Mouse (Mus musculus) hindbrain, embryonic 12.5 days (tissue): Measurements from ENCODE around the gene Lmntd1. TPM values are rescaled to one million over a fixed set of nuclear protein-coding genes. Genes with fewer than 3 reads are reported as not detected.
A peak's percentile ranks its signal among the peaks of the same experiment; 100 is the strongest.

ENCODE experiments used
- ATAC-seq: fragments of 200-750 bp; cut with Nextera tagmentation; 2 replicates; pipeline ENCODE4 v1.8.0; 2017; ENCODE audit warnings: moderate TSS enrichment; ENCODE audit not compliant: low FRiP score
- H3K27ac ChIP-seq: fragments of 300-500 bp; sonication (generic); 2 replicates; pipeline ENCODE4 v1.5.1; 2016; ENCODE audit warnings: mild to moderate bottlenecking
- H3K27me3 ChIP-seq: fragments of 300-500 bp; sonication (generic); 2 replicates; pipeline ENCODE4 v1.6.1; 2016; ENCODE audit warnings: mild to moderate bottlenecking
- H3K36me3 ChIP-seq: fragments of 300-500 bp; sonication (generic); 2 replicates; pipeline ENCODE4 v1.6.1; 2016; ENCODE audit warnings: mild to moderate bottlenecking
- H3K4me1 ChIP-seq: fragments of 300-500 bp; sonication (generic); 2 replicates; pipeline ENCODE4 v1.6.1; 2016
- H3K4me2 ChIP-seq: fragments of 300-500 bp; sonication (generic); replicated peaks from 2 replicates; pipeline ENCODE4 v1.6.1; 2016; ENCODE audit warnings: mild to moderate bottlenecking
- H3K4me3 ChIP-seq: fragments of 300-500 bp; sonication (generic); 2 replicates; pipeline ENCODE4 v1.5.1; 2016; ENCODE audit warnings: mild to moderate bottlenecking
- H3K9ac ChIP-seq: fragments of 300-500 bp; sonication (generic); 2 replicates; pipeline ENCODE4 v1.6.1; 2016; ENCODE audit warnings: mild to moderate bottlenecking, moderate library complexity
- H3K9me3 ChIP-seq: fragments of 300-500 bp; sonication (generic); replicated peaks from 2 replicates; pipeline ENCODE4 v1.6.1; 2016; ENCODE audit warnings: mild to moderate bottlenecking
- WGBS: fragments of 180-500 bp; shearing (Covaris S2); methylation state at CpG from one replicate; pipeline ENCODE4 v1.1.7; 2016; 5-methylcytosine and 5-hydroxymethylcytosine counted together
- polyA plus RNA-seq: library from polyadenylated mRNA; unstranded; fragments of >200 nt; fragmentation: Nextera tagmentation; extraction: Ambion mirVana; gene quantifications from 2 replicates; pipeline ENCODE4 v1.2.1, GENCODE M21; 2016

Gene Lmntd1
- polyA plus RNA-seq, 1 experiment from 2014 or later, result 0.58 TPM

- Histone ChIP-seq H3K9me3 (no peaks in the 10 kb centered on the region), H3K9ac (no peak overlapping the region), H3K27me3 (no peaks in the 10 kb centered on the region), H3K4me2 (no peak overlapping the region), H3K36me3 (no peaks in the 10 kb centered on the region), H3K4me1 (peaks cover 9% of the 10 kb centered on the region), H3K4me3 (no peak overlapping the region), H3K27ac (no peak overlapping the region)
- 86% methylated on average over 1 of the region's 1 CpGs for WGBS
- ATAC-seq, result no peak
Measured at GRCm38 (mm10) chr6:145435156-145435555, 179.0 kb downstream of the Lmntd1 start.

- Histone ChIP-seq H3K4me3 (no peak overlapping the region), H3K36me3 (no peaks in the 10 kb centered on the region), H3K27ac (no peak overlapping the region), H3K9me3 (no peaks in the 10 kb centered on the region), H3K9ac (no peak overlapping the region), H3K4me2 (no peak overlapping the region), H3K4me1 (peaks cover 9% of the 10 kb centered on the region), H3K27me3 (no peaks in the 10 kb centered on the region)
- no peak for ATAC-seq
- 74% methylated on average over 8 of the region's 8 CpGs for WGBS
Measured at GRCm38 (mm10) chr6:145433897-145434296, 180.2 kb downstream of the Lmntd1 start.

- H3K4me1 ChIP-seq, result peaks cover 9% of the 10 kb centered on the region
- WGBS, result 53% methylated on average over 11 of the region's 11 CpGs
- H3K36me3 ChIP-seq, result no peaks in the 10 kb centered on the region
- 0 out of 2 replicates have a peak, but pooled peaks have one; percentile 48 for ATAC-seq
- H3K27me3 ChIP-seq, result no peaks in the 10 kb centered on the region
- H3K9ac ChIP-seq, result no peak overlapping the region
- no peaks in the 10 kb centered on the region for H3K9me3 ChIP-seq
- H3K4me2 ChIP-seq, result no peak overlapping the region
- H3K4me3 ChIP-seq, result no peak overlapping the region
- no peak overlapping the region; the same call in 1 of the 2 replicates for H3K27ac ChIP-seq
Measured at GRCm38 (mm10) chr6:145432711-145433708, 181.1 kb downstream of the Lmntd1 start.

- H3K4me2 ChIP-seq, result no peak overlapping the region
- peaks cover 9% of the 10 kb centered on the region for H3K4me1 ChIP-seq
- H3K27me3 ChIP-seq, result no peaks in the 10 kb centered on the region
- no peak overlapping the region for H3K4me3 ChIP-seq
- H3K36me3 ChIP-seq, result no peaks in the 10 kb centered on the region
- WGBS, result 71% methylated on average over 14 of the region's 14 CpGs
- no peak for ATAC-seq
- no peak overlapping the region for H3K9ac ChIP-seq
- 0 out of 2 replicates have a peak overlapping the region, but pooled peaks have one; percentile 30 for H3K27ac ChIP-seq
- H3K9me3 ChIP-seq, result no peaks in the 10 kb centered on the region
Measured at GRCm38 (mm10) chr6:145431747-145432146, 182.4 kb downstream of the Lmntd1 start.

- Histone ChIP-seq H3K9me3 (no peaks in the 10 kb centered on the region), H3K4me1 (peaks cover 2% of the 10 kb centered on the region; the same call in 1 of the 2 replicates), H3K27me3 (no peaks in the 10 kb centered on the region), H3K27ac (no peak overlapping the region), H3K4me3 (no peak overlapping the region), H3K36me3 (no peaks in the 10 kb centered on the region), H3K4me2 (no peak overlapping the region), H3K9ac (no peak overlapping the region)
- ATAC-seq, result no peak
- WGBS, result 76% methylated on average over 15 of the region's 15 CpGs
Measured at GRCm38 (mm10) chr6:145427411-145427810, 186.7 kb downstream of the Lmntd1 start.

GRCm38 (mm10) chr6:145426501-145426900 lies 187.6 kb downstream of the Lmntd1 start:
- Histone ChIP-seq H3K9me3 (no peaks in the 10 kb centered on the region), H3K4me1 (no peaks in the 10 kb centered on the region), H3K4me3 (no peak overlapping the region), H3K4me2 (no peak overlapping the region), H3K9ac (no peak overlapping the region), H3K27me3 (no peaks in the 10 kb centered on the region), H3K27ac (no peak overlapping the region), H3K36me3 (no peaks in the 10 kb centered on the region)
- no peak for ATAC-seq
- 80% methylated on average over 10 of the region's 10 CpGs for WGBS

- no peaks in the 10 kb centered on the region for H3K9me3 ChIP-seq
- H3K36me3 ChIP-seq, result no peaks in the 10 kb centered on the region
- no peak for ATAC-seq
- no peak overlapping the region for H3K4me2 ChIP-seq
- H3K4me1 ChIP-seq, result no peaks in the 10 kb centered on the region
- no peaks in the 10 kb centered on the region for H3K27me3 ChIP-seq
- H3K9ac ChIP-seq, result no peak overlapping the region
- H3K4me3 ChIP-seq, result no peak overlapping the region
- H3K27ac ChIP-seq, result no peak overlapping the region
- 71% methylated on average over 1 of the region's 1 CpGs for WGBS
Measured at GRCm38 (mm10) chr6:145424156-145424555, 190.0 kb downstream of the Lmntd1 start.

GRCm38 (mm10) chr6:145423484-145423883 lies 190.6 kb downstream of the Lmntd1 start:
- H3K4me2 ChIP-seq, result no peak overlapping the region
- H3K36me3 ChIP-seq, result no peaks in the 10 kb centered on the region
- H3K9me3 ChIP-seq, result no peaks in the 10 kb centered on the region
- H3K27me3 ChIP-seq, result no peaks in the 10 kb centered on the region
- no peak overlapping the region for H3K27ac ChIP-seq
- no peaks in the 10 kb centered on the region for H3K4me1 ChIP-seq
- ATAC-seq, result no peak
- no peak overlapping the region for H3K4me3 ChIP-seq
- WGBS, result 79% methylated on average over 12 of the region's 12 CpGs
- no peak overlapping the region for H3K9ac ChIP-seq

GRCm38 (mm10) chr6:145421666-145422065 lies 192.5 kb downstream of the Lmntd1 start:
- Histone ChIP-seq H3K4me1 (no peaks in the 10 kb centered on the region), H3K9ac (no peak overlapping the region), H3K9me3 (no peaks in the 10 kb centered on the region), H3K36me3 (no peaks in the 10 kb centered on the region), H3K4me3 (no peak overlapping the region), H3K4me2 (no peak overlapping the region), H3K27ac (no peak overlapping the region), H3K27me3 (no peaks in the 10 kb centered on the region)
- 91% methylated on average over 9 of the region's 9 CpGs for WGBS
- ATAC-seq, result no peak

- H3K9me3 ChIP-seq, result no peaks in the 10 kb centered on the region
- H3K27ac ChIP-seq, result no peak overlapping the region
- H3K4me2 ChIP-seq, result no peak overlapping the region
- WGBS, result 71% methylated on average over 4 of the region's 4 CpGs
- H3K27me3 ChIP-seq, result no peaks in the 10 kb centered on the region
- H3K9ac ChIP-seq, result no peak overlapping the region
- no peak for ATAC-seq
- no peaks in the 10 kb centered on the region for H3K4me1 ChIP-seq
- no peak overlapping the region for H3K4me3 ChIP-seq
- no peaks in the 10 kb centered on the region for H3K36me3 ChIP-seq
Measured at GRCm38 (mm10) chr6:145420407-145420806, 193.7 kb downstream of the Lmntd1 start.

- H3K27me3 ChIP-seq, result no peaks in the 10 kb centered on the region
- no peak overlapping the region for H3K4me2 ChIP-seq
- no peaks in the 10 kb centered on the region for H3K36me3 ChIP-seq
- no peak overlapping the region for H3K27ac ChIP-seq
- H3K9me3 ChIP-seq, result no peaks in the 10 kb centered on the region
- H3K4me1 ChIP-seq, result no peaks in the 10 kb centered on the region
- no peak for ATAC-seq
- 92% methylated on average over 5 of the region's 5 CpGs for WGBS
- no peak overlapping the region for H3K9ac ChIP-seq
- no peak overlapping the region for H3K4me3 ChIP-seq
Measured at GRCm38 (mm10) chr6:145418856-145419255, 195.3 kb downstream of the Lmntd1 start.

GRCm38 (mm10) chr6:145417720-145418440 lies 196.2 kb downstream of the Lmntd1 start:
- 86% methylated on average over 8 of the region's 8 CpGs for WGBS
- Histone ChIP-seq H3K9ac (no peak overlapping the region), H3K27ac (no peak overlapping the region), H3K27me3 (no peaks in the 10 kb centered on the region), H3K9me3 (no peaks in the 10 kb centered on the region), H3K4me2 (no peak overlapping the region), H3K4me3 (no peak overlapping the region), H3K36me3 (no peaks in the 10 kb centered on the region), H3K4me1 (no peaks in the 10 kb centered on the region)
- ATAC-seq, result no peak
